Mouse (Mus musculus) c-Kit-positive CD71-positive TER-119-negative erythroid progenitor cells, embryonic 14.5 days (primary cell): Measurements from ENCODE around the gene Pex26.

Experiments
- DNase-seq: peaks from one replicate; pipeline ENCODE4 v3.0.0-alpha.2; 2013; ENCODE audit warnings: low read depth

Gene Pex26

DNA sequence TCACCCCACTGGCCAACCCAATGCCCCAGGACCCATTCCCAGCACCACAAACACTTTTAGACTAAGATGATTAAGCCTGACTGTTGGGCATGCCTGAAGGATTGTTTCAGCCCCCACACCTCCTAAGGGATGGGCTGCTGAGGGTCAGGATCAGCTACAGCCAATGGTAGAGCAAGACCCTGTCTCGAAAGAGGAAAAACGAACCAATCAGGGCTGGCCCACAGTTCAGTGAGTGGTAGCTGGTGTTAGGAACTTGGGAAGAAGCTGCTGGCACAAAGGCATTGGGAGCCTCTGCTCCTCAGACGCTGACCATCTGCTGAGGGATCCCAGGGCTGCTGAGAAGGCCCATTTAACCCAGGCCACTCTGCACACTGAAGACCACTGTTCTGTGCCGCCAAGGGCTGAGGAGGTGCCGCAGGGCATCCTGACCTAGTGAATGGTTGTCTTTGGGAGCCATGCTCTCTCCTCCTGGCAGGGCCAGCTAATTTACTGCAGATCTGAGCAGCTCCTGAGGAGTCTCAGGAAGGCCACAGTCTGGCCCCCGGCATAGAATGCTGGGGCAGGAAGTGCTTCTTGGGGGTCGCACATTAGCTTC lies 16.0 kb upstream of the Pex26 start:
- no peak for DNase-seq

DNA sequence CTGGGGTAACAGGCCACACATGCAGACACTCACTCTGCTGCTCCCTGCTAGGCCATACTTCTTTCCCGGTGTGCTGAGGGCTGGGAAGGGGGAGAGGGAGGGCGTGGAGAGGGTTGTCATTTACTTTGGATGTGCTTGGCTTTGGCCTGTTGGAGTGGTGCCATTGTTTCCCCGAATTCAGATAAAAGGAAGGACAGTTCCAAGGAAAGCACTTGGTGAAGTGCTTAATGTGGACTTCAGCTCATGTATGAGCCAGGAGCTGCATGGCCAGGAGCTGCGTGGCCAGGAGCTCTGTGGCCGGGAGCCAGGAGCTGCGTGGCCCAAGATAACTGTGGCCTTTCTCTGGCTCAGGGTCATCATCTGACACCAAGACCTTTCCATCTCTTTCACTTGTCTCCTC lies 12.4 kb upstream of the Pex26 start:
- no peak for DNase-seq

DNA sequence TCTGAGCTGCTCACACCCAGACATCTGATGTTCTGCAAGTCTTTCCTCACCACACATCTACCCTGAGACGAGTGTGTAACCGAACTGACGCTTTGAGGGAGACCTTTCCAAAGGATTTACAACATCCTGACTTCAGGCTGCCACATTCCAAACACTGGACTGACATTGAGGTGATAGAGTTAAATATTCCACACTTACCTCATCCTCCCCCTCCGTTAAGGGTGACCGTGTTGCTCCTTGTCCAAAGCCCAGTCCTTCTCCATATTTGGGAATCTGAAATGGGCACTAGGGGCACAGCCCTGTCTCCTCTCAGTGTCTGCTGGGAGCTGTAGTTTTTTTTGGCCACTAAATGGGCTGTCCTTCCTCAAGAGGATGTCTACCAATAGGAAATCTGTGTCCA lies 10.0 kb upstream of the Pex26 start:
- no peak for DNase-seq

DNA sequence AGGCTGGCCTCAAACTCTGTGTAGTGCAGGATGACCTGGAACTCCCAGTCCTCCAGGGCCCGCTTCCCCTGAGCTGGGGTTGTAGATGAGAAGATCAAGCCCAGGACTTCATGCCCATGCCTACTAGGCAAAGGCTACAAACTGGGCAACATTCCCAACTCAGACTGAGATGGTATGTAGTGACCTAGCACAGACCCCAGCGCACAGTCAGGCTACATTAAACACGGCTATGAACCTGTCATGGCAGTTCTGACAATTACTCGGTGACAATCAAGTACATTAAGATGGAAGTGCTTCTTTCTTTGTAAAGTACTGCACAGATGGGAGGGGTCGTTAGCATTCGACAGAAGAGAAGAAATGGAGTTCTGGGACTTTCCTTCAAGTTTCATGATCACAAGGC lies 8.7 kb upstream of the Pex26 start:
- DNase-seq, result no peak

DNA sequence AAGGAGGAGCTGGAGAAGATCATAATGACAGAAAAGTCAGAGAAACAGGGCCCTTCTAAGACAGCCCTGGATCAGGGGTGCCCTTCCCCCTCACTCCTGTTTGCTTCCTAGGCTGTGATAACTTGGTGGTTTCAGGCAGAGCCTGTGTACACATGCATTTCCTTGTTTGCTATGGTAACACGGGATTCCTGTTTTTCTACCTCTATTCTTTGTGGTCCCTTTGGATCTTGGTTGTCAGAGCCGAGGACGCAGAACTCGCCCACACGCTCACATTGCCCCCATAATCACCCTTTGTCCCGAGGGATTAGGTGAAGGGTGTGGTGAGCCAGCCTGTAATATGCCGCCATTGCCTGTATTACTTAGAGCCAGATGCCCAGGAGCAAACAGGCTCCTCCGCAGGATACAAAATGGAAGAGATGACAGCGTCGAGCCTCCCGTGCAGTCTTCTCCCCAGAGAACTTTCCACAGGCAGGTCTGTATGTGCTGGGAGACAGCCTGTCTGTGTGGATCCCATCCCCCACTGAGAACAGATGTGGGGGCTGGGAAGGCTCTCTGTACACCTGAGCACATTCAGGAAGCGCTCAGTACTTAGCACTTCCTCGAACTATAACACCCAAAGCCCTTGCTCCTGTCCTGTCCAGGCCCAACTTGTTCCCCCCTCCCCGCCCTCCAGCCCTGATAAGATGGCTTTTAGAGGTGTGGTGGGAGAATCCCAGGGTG lies 7.3 kb upstream of the Pex26 start:
- no peak for DNase-seq

DNA sequence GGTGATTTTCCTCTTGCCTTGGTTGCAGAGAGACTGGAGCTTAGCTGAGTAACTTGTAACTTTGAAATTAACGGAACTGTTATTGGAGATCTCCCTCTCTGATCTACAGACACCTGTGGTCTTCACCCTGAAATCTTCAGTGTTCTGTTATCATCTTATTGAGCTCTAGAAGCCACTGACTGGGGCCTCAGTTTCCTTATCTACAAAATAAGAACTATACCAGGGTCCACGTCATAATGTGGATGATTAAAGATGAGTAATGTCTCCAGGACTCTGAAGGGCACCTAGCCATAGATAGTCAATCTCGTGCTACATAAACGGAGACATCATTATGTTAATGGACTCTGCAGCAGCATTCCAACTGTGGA lies 6.8 kb upstream of the Pex26 start:
- no peak for DNase-seq

DNA sequence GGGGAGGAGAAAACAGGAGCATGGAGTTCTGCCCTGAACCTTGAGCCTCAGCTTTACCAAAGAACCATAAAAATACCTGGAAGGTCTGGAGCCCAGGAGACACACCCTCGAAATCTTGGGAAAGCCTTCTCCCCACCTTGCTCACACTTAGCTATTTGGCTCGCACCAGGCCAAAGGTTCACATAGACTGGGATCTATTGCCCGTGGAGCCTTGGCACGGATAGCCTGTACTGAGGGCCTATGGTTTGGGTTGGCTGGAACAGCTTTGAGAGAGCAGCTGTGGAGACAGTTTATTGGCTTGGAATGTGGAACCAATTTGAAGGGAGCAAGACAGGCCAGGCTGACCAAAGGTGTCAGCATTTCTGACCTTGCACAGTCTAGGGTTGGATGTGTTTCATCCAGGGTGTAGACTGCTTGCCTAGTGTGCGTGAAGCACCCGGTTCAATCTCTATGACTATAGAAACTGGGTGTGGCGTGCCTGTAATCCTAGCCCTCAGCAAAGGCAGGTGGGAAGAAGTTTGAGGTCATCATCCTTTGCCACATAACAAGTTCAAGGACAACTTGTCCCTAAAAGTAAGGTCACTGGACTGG lies 6.3 kb upstream of the Pex26 start:
- DNase-seq, result no peak

DNA sequence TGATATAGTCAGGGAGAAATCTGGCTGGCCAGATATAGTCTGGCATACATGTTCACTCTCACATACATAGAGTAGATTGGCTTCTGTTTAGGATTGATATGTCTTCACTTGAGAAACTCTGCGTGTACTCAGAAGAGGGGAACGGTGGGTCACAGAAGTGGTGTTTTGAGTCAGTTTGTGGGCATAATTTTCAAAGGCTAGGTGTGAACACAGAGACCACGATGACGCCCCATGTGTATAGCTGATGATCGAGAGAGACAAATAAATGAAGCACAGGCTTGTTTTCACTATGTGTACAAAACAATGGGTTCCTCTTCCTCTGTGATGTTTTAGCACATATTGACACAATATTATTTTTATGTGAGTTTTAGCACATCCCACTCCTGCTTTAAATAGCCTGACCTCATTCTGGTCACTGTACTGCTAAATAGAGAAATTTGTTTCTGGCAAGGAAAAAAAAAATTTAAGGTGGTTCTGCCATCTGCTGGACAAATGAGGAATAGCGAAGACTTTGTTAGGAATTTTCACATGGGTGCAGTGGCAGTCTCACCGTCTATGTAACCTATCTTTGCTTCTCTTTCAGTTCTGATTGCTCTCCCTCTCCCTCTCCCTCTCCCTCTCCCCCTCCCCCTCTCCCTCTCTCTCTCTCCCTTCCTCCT lies 4.6 kb upstream of the Pex26 start:
- DNase-seq, result peak; percentile 49

DNA sequence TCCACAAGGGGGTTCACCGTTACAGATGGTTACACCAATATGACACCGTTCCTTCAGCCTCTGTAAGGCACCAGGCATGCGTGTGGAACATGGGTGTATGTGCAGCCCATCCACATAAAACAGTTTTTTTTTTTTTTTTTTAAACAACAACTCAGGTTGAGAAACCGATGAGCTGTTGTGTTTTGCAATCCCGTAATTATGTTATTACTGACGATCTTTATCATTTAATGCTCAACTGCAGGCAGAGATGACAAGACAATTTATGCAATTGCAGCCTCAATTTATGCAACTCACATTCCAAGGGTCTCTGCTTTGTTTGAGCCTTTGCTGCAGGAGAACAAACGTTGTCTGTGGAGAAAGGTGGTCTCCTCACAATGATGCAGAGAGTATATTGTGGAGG lies 3.6 kb upstream of the Pex26 start:
- no peak for DNase-seq

DNA sequence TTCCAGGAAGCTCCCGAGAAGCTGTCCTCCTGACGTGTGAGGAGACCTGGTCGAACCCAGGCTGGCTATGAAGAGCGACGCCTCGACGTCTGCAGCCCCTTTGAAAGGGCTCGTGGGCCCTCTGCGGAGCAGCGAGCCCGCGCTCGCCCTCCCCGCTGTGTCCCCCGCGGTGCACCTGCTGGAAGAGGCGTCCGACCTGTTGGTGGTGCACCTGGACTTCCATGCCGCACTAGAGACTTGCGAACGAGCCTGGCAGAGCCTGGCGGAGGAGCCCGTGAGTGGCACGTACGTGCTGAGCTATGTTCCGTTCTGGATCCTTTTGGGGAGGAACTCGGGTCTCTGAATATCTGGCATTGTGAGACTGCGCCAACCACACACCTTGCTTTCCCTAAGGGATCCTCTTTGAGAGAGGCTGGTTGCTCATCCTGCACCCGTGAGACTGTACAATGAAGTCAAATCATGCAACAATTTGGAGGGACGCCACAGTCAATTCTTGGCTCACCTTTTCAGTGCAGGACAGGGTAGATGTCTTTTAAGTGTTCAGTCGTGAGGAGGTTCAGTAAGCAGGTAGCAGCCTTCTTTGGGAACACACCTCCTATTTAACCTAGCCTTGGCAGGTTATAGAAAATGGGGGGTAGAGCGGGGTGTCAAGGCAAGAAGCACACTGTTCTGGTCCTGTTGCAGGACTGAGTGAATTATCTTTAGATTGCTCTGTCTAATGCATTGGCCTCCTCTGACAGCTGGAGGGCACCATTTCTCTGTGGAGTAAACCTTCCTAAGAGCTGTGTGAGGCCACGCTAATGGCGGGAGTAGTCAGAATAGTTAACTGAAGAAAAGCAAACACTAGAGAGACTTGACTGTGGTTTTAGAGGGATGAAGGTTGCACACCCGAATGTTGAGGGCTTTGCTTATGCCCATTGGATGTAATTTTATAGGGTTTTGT lies 1.0 kb downstream of the Pex26 start:
- DNase-seq, result peak; percentile 76

DNA sequence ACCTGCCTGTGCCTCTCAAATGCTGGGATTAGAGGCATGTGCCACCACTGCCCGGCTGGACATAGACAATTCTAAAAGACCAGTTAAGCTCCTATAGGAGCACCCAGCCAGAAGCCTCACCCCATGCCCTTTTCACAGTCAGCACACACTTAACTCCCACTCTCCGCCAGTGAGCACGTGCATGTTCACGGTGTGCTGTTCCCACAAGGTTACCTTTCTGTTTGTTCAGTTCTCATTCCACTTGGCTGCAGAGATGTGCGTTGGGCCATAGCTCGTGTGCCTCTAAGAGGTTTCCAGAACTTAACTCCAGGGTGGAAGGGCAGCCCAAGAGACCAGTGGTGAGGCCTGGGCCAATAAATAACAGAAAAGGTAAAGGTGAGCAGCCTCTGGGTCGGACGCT lies 1.8 kb downstream of the Pex26 start:
- no peak for DNase-seq

DNA sequence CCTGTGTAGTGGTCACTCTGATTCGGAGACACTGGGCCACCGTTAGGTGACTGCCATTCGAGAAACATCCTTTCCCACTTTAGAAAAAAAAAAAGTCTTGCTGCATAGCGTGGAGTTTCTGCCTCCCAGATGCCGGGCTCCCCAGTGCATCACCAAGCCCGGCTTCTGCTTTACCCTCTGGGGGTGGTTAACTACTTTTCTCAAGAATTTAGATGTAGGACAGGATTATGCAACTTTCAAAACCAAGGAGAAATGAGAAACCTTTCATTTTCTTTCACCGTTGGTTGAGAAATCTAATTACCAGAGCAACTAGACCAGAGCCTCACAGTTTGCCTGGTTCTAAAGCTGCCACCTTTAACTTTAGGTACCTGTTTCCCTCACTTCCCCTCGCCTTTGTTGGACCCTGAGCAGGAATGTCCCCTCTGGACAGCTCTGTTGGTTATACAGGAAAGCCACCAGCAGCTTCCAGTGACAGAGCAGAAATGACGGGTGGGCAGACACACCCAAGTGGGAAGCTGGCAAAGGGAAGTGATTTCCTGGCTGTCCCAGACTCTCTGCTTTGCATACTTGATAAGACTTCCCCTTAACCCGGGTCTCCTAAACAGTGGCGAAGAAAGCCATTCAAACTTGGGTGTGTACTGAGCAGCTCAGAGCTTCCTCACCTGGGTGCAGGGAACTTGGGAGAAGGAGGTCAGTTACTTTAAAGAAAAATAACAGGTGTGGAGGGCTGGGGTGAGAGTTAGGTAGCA lies 8.0 kb downstream of the Pex26 start:
- DNase-seq, result no peak

DNA sequence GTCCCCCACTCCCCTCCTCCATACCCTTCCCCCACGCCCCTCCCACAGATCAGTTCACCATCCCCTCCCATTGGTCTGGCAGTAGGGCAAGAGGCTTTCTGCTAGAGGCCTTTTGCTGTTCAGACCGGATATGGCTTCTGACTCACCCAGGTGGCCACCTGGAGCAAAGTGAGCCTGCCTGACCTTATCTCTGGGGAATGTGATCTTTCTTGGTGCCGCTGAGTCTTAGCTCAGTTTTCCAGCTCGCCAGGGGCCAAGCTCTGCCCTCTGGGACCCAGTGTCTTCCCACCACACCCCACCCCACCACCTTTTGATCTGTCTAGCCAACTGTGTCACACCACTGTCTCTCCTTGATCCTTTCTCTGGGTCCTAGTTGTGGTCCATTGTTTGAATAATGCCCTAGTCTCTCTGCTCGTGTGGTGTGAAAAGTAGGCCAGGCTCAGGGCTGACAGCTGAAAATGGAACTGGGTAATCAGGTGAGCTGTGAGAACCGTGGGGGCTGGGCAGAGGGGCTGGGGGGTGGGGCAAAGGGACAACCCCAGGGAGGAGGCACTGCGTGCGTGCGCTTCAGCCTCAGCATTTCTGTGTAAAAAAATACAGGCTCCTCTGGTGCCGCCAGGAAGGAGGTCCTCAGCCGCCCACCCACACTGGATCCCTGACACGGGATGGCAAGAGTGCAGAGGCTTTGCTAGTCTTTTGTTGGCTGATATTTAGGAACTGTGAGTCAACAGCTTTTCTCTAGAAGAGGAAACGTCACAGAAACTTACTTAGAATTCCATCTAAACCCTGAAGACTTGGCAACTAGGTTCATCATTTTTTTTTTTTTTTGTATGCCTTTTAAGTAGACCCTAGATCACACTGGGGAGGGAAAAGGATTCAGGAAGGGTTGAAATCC lies 10.8 kb downstream of the Pex26 start:
- DNase-seq, result no peak

DNA sequence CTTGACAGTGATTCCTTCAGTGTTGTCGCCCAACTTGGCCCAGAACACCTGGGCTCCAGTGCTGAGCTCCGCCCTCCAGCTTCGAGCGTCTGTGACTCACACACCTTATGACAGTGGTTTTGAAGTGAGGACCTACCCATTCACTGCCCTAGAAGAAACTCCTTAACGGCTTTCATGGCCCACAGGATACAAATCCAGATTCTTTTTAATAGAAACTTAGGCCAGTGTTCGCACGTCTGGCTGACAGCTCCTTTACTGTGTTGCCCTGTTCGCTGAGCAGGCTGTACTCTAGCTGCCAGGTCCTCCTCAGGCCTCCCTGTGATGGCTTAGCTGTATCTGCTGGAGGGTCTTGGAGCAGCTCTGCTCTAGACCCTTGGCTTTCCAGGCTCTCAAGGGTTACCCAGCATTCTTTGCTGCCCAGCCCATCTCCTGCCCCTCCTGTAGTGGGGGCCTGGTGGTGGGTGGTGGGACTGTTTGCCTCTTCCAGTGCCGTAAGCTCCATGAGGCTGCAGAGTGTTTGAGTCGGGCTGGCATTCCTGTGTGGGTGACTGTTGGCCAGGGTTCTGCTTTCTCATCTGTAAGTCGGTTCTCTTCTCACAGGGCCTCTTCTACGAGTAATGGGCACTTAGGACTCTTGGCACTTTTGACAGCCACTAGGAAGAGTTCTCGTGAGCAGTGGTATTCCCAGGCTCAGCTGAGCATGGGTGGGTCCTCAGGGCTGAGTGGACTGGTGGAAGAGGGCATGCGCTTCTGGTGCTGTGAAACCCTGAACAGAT lies 11.7 kb downstream of the Pex26 start:
- no peak for DNase-seq

DNA sequence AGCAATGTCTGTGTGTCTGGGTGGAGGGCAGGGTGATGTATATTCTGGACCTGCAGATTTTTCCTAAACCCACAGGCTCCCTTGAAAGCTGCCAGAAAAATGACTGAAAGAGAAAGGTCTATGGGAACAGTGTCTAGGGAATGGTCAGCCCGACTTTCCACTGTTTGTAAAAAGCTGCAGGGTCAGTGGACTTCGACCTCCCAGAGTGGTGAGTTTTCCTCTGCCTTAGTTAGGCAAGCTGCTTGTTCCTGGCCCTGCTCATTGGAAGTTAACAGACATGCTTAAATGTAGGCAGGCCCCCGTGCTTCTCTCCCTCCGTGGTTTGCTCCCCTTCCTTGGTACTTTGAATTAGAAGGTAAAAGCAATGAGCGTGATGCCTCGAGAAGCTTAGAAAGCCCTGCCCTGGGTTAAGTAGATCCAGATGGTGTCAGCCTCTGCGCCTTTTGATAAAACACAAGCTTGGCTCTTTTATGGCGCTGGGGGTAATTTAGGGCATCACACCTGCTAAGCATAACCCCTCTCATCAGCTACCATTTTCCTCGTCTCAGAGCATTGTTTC lies 14.4 kb downstream of the Pex26 start:
- no peak for DNase-seq

DNA sequence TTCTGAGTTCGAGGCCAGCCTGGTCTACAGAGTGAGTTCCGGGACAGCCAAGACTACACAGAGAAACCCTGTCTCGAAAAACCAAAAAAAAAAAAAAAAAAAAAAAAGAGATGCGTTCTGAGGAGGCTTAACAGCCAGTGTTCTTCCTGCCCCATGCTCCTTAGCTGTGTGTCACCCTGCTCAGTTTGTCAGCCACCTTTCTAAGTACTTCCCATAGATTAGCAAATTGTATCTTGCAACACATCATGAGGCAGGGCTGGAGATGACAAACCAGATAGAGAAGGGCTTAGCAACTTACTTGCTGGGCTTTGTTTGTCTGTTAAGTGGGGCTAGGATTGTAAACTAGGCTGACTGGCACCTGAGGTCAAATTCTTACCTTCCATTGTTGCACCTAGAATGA lies 17.0 kb downstream of the Pex26 start:
- DNase-seq, result no peak

DNA sequence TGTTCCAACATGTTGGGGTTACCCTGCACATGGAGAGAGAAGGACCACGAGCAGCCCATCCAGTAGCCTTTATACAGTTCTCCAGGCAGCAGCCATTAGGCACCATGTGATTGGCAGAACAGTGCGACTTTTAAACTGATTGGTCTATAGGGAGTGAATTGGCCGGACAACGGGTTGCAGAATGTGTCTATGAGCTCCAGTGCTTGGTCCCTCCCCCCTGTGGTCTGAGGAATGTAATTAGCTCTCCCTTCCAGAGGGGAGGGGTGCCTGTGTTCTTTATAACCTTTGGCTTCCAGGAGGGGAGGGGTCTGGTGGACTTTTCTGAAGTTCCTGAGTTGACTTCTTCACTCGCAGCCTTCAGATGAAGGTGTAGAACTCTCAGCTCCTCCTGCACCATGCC lies 18.6 kb downstream of the Pex26 start:
- DNase-seq, result no peak

DNA sequence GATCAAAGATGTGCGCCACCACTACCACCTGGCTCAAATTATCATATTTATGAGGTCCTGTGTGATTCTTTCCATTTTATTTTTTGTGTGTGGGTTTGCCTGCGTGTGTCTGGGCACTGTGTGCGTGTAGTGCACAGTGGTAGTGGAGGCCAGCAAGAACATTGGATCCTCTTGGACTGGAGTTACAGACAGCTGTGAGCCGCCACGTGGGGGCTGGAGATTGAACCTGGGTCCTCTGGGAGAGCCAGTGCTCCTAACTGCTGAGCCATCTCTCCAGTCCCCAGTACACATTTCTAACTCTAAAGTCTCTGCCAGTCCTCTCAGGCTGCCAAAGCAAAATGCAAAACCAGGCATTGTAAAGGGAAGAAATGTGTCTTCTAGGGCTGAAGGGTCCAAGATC lies 23.0 kb downstream of the Pex26 start:
- DNase-seq, result no peak

DNA sequence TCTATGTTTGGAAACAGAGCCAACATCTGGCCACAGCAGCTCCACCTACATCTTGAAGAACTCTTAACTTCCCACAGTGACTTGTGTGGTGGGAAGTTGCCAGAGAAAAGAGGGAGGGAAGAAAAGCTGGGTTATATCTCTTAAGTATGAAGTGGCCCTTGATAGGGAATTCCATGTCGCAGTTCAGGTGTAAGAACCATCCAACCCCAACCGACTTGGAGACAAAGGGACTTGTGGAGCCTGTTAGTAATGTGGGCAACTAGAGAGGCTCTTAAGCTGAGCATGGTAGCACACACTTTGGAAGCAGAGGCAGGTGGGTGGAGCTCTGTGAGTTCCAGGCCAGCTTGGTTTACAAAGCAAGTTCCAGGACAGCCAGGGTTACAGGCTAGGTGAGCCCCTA lies 26.1 kb downstream of the Pex26 start:
- DNase-seq, result no peak
